Mouse (Mus musculus): Measurements from ENCODE around the gene Tie1.

GRCm38 (mm10) chr4:118427415-118427767 lies 62.5 kb downstream of the Tie1 start:
- no peak for TF ChIP-seq CTCF (IDR thresholded peaks at IDR 0.05; ENCODE audit: borderline replicate concordance, extremely low read depth, insufficient read depth, insufficient read length)
- TF ChIP-seq POLR2A (IDR thresholded peaks at IDR 0.05; ENCODE audit: borderline replicate concordance, extremely low read depth, insufficient read depth, insufficient read length, poor library complexity, severe bottlenecking): no peak

All from brain, embryonic 14.5 days (tissue).